Mouse (Mus musculus) embryonic facial prominence, embryonic 12.5 days (tissue): ENCODE data around the gene Gm20518. TPM values are rescaled to one million over a fixed set of nuclear protein-coding genes. Genes with fewer than 3 reads are reported as not detected.

Source experiments
- ATAC-seq: fragments of 200-750 bp; cut with Nextera tagmentation; 2 replicates; pipeline ENCODE4 v1.8.0; 2017; ENCODE audit not compliant: insufficient number of reproducible peaks, insufficient read depth, low FRiP score, low TSS enrichment
- H3K27ac ChIP-seq: fragments of 300-500 bp; sonication (generic); 2 replicates; pipeline ENCODE4 v1.5.1; 2016; ENCODE audit warnings: mild to moderate bottlenecking
- H3K27me3 ChIP-seq: fragments of 300-500 bp; sonication (generic); 2 replicates; pipeline ENCODE4 v1.6.1; 2016; ENCODE audit warnings: mild to moderate bottlenecking, moderate library complexity
- H3K36me3 ChIP-seq: fragments of 300-500 bp; sonication (generic); 2 replicates; pipeline ENCODE4 v1.6.1; 2016; ENCODE audit warnings: mild to moderate bottlenecking
- H3K4me1 ChIP-seq: fragments of 300-500 bp; sonication (generic); 2 replicates; pipeline ENCODE4 v1.6.1; 2016
- H3K4me2 ChIP-seq: fragments of 300-500 bp; sonication (generic); replicated peaks from 2 replicates; pipeline ENCODE4 v1.6.1; 2016; ENCODE audit warnings: mild to moderate bottlenecking, moderate library complexity
- H3K4me3 ChIP-seq: fragments of 300-500 bp; sonication (generic); 2 replicates; pipeline ENCODE4 v1.5.1; 2016; ENCODE audit warnings: mild to moderate bottlenecking
- H3K9ac ChIP-seq: fragments of 300-500 bp; sonication (generic); 2 replicates; pipeline ENCODE4 v1.6.1; 2016; ENCODE audit warnings: mild to moderate bottlenecking, moderate library complexity
- H3K9me3 ChIP-seq: fragments of 300-500 bp; sonication (generic); 2 replicates; pipeline ENCODE4 v1.6.1; 2016; ENCODE audit warnings: mild to moderate bottlenecking, moderate library complexity
- WGBS: fragments of 180-500 bp; shearing (Covaris S2); methylation state at CpG from one replicate; pipeline ENCODE4 v1.1.7; 2016; 5-methylcytosine and 5-hydroxymethylcytosine counted together
- polyA plus RNA-seq: library from polyadenylated mRNA; unstranded; fragments of >200 nt; fragmentation: Nextera tagmentation; extraction: Ambion mirVana; gene quantifications from 2 replicates; pipeline ENCODE4 v1.2.1, GENCODE M21; 2016

Gene Gm20518
- polyA plus RNA-seq, 1 experiment from 2014 or later: 0.19 TPM

DNA sequence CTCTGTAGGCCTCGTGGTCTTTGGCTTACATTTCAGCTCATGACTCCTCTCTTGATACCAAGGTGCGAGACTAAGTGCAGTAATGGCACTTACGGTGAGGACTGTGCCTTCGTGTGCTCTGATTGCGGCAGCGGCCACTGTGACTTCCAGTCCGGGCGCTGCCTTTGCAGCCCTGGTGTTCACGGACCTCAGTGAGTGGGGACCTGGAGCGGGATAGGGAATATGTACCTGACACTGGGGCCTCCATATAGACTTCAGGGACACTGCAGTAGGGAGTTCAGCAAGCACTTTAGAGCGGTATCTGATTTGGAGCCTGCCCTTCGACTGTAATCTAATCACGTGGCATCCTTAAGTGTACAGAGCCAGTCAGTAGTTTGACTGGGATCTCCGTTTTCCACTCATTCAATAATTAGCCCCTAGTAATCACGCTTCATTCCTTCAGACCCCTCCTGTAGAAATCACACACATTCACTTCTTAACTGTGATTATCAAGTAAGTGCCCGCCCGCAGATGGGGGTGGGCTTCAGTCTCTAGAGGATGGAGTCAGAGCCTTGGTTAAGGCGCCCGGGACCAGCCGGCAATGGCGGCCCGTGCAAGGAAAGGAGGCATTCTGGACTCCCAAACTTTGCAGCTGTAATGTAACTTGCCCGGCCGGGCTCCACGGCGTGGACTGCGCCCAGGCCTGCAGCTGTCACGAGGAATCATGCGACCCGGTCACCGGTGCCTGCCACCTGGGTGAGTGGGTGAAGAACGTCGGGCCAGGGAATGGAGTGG, 87.6 kb downstream of the Gm20518 start:
- no peak overlapping the region for H3K27ac ChIP-seq
- H3K9me3 ChIP-seq: no peaks in the 10 kb centered on the region
- peak overlapping the region; percentile 42; the same call in 1 of the 2 replicates for H3K9ac ChIP-seq
- peaks cover 59% of the 10 kb centered on the region for H3K27me3 ChIP-seq
- ATAC-seq: no peak
- WGBS: 15% methylated on average over 33 of the region's 33 CpGs
- peak overlapping the region; percentile 29 for H3K4me3 ChIP-seq
- peaks cover 18% of the 10 kb centered on the region for H3K36me3 ChIP-seq
- peak overlapping the region; percentile 50 for H3K4me2 ChIP-seq
- peaks cover 97% of the 10 kb centered on the region for H3K4me1 ChIP-seq

DNA sequence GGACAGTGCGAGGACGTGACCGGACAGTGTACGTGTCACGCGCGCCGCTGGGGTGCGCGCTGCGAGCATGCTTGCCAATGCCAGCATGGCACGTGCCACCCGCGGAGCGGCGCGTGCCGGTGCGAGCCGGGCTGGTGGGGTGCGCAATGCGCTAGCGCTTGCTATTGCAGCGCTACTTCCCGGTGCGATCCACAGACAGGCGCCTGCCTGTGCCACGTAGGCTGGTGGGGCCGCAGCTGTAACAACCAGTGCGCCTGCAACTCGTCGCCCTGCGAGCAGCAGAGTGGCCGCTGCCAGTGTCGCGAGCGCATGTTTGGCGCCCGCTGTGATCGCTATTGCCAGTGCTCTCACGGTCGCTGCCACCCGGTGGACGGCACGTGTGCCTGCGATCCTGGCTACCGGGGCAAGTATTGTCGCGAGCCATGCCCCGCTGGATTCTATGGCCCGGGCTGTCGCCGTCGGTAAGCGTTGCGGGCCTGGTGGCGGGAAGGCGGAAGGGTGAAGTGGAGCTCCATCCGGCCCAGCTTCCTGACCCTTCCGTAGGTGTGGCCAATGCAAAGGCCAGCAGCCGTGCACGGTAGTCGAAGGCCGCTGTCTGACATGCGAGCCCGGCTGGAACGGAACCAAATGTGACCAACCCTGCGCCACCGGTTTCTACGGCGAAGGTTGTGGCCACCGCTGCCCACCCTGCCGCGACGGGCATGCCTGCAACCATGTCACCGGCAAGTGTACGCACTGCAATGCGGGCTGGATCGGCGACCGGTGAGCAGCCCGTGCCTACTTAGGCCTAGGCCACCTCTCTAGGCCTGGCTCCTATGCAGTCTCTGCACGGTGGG, 88.4 kb downstream of the Gm20518 start:
- no peak overlapping the region for H3K27ac ChIP-seq
- H3K4me1 ChIP-seq: peaks cover 93% of the 10 kb centered on the region
- no peaks in the 10 kb centered on the region for H3K9me3 ChIP-seq
- ATAC-seq: no peak
- H3K36me3 ChIP-seq: peaks cover 12% of the 10 kb centered on the region
- peak overlapping the region; percentile 42; the same call in 1 of the 2 replicates for H3K9ac ChIP-seq
- 5% methylated on average over 83 of the region's 83 CpGs for WGBS
- peak overlapping the region; percentile 50 for H3K4me2 ChIP-seq
- H3K27me3 ChIP-seq: peaks cover 54% of the 10 kb centered on the region
- peak overlapping the region; percentile 29 for H3K4me3 ChIP-seq

DNA sequence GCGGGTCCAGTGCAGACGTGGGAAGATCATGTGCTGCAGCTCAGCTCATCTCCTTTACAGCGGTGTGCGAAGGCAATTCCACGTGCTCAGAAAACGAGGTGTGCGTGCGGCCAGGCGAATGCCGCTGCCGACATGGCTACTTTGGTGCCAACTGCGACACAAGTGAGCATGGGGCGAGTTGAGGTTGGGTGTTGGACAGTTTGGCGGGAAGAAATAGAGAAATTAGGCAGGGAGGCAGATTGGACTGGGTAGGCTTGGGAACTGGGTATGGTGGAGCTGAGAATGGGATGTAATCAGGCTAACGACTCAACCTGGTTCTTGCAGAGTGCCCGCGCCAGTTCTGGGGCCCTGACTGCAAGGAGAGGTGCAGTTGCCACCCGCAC, 89.0 kb downstream of the Gm20518 start:
- Histone ChIP-seq H3K4me1 (peaks cover 87% of the 10 kb centered on the region), H3K9ac (peak overlapping the region; percentile 42; the same call in 1 of the 2 replicates), H3K27me3 (peaks cover 56% of the 10 kb centered on the region), H3K36me3 (peaks cover 12% of the 10 kb centered on the region), H3K4me2 (peak overlapping the region; percentile 50), H3K27ac (no peak overlapping the region), H3K4me3 (peak overlapping the region; percentile 29), H3K9me3 (no peaks in the 10 kb centered on the region)
- 9% methylated on average over 18 of the region's 18 CpGs for WGBS
- no peak for ATAC-seq

DNA sequence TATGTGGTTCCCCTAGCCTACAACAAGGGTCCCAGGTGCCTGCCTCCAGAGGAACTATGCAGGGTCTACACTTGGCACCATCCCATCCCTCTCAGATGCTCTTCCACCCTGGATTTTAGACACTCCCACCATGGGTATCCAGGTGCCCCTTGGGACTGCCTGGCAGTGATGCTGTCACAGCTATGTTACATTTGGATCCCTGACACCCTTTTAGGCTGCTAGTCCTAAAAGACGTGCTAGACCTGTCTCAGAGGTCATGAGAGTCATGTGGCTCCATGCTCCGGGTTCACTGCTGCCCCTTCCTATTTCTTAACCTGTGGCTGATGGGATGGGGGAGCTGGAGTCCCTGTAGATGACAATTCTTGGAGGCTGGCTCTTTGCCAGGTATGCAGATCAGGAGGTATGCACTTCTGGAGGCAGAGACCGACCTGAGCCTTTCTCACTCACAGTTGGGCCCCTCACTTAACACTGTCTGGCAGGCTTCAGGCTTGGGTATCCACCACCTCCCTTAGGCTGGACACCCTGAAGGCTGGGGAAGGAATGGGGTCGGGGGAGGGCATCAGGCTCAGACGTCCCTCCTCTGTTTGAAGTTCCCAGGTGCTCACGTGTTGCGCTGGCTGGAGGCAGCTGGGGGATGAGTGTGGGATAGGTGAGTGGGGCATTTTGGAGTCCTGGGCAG, 89.6 kb downstream of the Gm20518 start:
- peaks cover 12% of the 10 kb centered on the region for H3K36me3 ChIP-seq
- peak overlapping the region; percentile 29; the same call in 1 of the 2 replicates for H3K4me3 ChIP-seq
- peaks cover 81% of the 10 kb centered on the region for H3K4me1 ChIP-seq
- WGBS: 13% methylated on average over 7 of the region's 7 CpGs
- H3K27me3 ChIP-seq: peaks cover 59% of the 10 kb centered on the region
- no peak overlapping the region for H3K27ac ChIP-seq
- no peak overlapping the region for H3K9ac ChIP-seq
- H3K9me3 ChIP-seq: no peaks in the 10 kb centered on the region
- ATAC-seq: no peak
- peak overlapping the region; percentile 50; the same call in 1 of the 2 replicates for H3K4me2 ChIP-seq

DNA sequence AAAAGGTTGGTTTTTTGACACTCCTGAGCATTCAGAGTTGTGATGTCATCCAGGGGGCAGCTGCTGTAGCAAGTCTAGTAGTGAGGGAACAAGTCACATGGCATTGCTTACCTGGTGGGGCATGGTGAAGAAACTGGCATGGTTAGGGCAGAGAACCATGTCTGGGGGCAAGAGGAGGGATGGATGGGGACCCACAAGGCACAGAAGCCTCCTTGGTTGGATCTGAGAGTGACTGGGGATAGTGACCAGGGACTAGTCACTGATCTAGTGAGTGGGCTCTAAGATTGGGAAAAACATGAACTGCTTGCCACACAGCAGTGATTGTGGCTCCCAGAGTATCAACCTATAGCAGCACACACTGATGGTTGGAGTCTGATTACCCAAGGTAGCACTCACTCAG, 91.9 kb downstream of the Gm20518 start:
- H3K9me3 ChIP-seq: no peaks in the 10 kb centered on the region
- peak overlapping the region; percentile 79; the same call in 1 of the 2 replicates for H3K4me3 ChIP-seq
- no peak overlapping the region for H3K27ac ChIP-seq
- H3K36me3 ChIP-seq: peaks cover 12% of the 10 kb centered on the region
- peaks cover 72% of the 10 kb centered on the region for H3K4me1 ChIP-seq
- ATAC-seq: no peak
- H3K9ac ChIP-seq: 0 out of 2 replicates have a peak overlapping the region, but pooled peaks have one; percentile 92
- peaks cover 42% of the 10 kb centered on the region for H3K27me3 ChIP-seq
- H3K4me2 ChIP-seq: peak overlapping the region; percentile 79

DNA sequence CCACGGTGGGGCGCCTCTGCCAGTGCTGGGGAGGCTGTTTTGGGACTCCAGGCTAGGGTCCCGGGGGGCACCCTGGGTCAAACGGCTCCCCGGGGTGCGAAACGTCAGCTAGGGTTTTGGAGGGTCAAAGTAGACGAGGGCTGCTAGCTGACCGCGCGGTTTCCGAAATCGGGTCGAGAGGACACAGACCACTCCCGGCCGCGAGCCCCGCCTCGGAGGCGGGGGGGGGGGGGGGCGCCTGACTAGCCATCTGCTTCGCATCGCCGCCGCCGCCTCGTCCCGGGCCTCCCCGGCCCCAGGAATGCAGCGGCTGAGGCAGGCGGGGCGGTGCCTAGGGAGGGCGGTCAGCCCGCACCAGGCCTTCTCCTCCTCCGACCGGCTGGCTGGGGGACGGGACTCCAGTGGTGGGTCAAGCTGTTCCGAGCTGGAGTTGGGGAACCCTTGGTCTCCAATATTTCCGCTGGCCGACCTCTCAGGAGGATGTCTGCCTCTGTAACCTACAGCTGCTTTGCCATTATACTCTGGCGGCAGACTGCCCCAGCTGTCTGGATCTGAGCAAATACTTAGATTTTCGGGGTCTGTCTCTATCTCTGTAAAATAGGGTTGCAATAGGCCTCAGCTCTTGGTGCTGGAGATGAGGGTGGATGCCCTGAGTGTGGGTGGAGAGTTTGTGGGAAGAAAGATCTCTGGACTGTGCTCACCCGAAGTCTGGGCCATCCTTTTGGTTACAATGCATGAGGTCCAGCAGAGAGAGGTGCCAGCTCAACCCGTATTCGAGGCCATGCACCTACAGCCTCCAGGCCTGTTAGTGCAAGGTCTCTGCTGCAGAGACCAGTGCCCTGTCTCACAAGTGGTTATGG, 92.9 kb downstream of the Gm20518 start:
- H3K27me3 ChIP-seq: peaks cover 40% of the 10 kb centered on the region
- peaks cover 61% of the 10 kb centered on the region for H3K4me1 ChIP-seq

DNA sequence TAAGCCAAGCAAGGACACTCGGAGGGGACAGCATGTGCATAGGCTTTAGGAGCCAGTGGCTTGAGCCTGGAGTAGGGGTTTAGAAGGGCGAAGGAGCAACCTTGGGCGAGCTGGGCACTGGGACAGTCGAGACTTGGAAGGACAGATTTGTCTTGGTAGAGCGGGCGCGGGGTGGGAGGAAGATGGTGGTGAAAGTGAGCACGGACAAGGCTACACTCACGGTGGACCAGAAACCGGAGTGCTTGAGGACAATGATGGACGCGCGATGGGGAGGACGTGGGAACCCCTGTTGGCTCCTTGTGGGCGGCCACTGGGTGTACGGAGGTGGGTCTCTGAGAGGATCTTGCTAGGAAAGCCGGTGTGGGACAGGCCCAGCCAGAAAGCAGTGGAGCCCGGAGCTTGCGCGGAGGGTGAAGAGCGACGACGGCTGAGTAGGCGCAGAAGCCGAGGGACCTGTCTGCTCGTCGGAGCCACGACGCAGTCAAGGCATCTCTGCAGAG, 93.6 kb downstream of the Gm20518 start:
- no peaks in the 10 kb centered on the region for H3K9me3 ChIP-seq
- H3K9ac ChIP-seq: peak overlapping the region; percentile 92
- peaks cover 55% of the 10 kb centered on the region for H3K4me1 ChIP-seq
- peak; percentile 12 for ATAC-seq
- WGBS: 3% methylated on average over 29 of the region's 29 CpGs
- H3K27me3 ChIP-seq: peaks cover 33% of the 10 kb centered on the region
- peak overlapping the region; percentile 79 for H3K4me3 ChIP-seq
- H3K36me3 ChIP-seq: peaks cover 20% of the 10 kb centered on the region
- peak overlapping the region; percentile 79 for H3K4me2 ChIP-seq
- peak overlapping the region; percentile 96 for H3K27ac ChIP-seq

More for the DNA sequence above, 92.9 kb downstream of the Gm20518 start:
- Histone ChIP-seq H3K4me3 (peak overlapping the region; percentile 79), H3K9me3 (no peaks in the 10 kb centered on the region), H3K4me2 (peak overlapping the region; percentile 79), H3K27ac (peak overlapping the region; percentile 96), H3K9ac (peak overlapping the region; percentile 92), H3K36me3 (peaks cover 19% of the 10 kb centered on the region)
- WGBS: 2% methylated on average over 42 of the region's 45 CpGs
- 0 out of 2 replicates have a peak, but pooled peaks have one; percentile 7 for ATAC-seq

DNA sequence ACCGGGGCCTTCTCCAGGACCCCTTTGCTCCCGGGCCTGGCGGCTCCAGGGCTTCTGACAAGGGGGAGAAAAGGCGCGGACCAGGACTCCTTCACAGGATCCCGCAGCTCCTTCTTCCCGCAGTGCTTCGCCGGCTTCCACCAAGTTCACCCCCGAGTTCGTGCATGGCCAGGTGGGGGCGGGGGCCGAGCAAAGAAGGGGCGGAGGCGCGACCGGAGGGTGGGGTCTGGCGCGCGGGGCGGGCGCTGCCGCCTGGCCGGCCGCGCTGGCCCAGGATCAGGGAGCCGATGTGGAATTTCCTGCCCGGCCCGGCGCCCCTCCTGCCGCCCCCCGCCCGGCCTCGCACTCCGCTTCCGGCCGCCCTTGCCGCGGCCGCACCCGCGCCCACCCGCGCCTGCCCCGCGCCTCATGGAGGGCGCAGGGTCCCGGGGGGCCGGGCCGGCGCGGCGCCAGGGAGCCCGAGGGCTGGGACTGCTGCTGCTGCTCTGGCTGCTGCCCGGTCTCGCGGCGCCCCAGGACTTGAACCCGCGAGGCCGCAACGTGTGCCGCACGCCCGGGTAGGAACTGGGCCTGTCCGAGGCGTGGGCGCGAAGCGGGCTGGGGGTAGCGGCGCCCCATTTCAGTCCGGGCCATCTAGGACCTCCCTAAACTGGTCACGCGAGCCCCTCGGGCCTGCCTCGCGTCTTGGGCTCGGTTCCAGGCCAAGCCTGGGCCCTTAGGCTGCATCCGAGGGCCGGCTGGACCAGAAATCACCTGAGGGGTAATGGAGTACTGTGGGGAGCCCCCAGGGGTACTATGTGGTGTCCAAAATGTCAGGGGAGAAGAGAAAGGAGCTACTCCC, 94.3 kb downstream of the Gm20518 start, which contains the start of gene Scarf2:
Scarf2 (plus strand) TSS at position 312 of the 841 bp plus-strand sequence.
- H3K9ac ChIP-seq: peak within 1 kb of the TSS; percentile 92
- H3K4me3 ChIP-seq: peak within 1 kb of the TSS; percentile 79
- H3K4me1 ChIP-seq: peaks cover 48% of the 10 kb centered on the region
- peaks cover 23% of the 10 kb centered on the region for H3K36me3 ChIP-seq
- 0 out of 2 replicates have a peak, but pooled peaks have one; percentile 36 for ATAC-seq
- H3K4me2 ChIP-seq: peak within 1 kb of the TSS; percentile 79
- H3K27ac ChIP-seq: peak within 1 kb of the TSS; percentile 96
- H3K27me3 ChIP-seq: peaks cover 26% of the 10 kb centered on the region
- H3K9me3 ChIP-seq: no peaks in the 10 kb centered on the region
- under 1% methylated on average over 72 of the region's 81 CpGs for WGBS

DNA sequence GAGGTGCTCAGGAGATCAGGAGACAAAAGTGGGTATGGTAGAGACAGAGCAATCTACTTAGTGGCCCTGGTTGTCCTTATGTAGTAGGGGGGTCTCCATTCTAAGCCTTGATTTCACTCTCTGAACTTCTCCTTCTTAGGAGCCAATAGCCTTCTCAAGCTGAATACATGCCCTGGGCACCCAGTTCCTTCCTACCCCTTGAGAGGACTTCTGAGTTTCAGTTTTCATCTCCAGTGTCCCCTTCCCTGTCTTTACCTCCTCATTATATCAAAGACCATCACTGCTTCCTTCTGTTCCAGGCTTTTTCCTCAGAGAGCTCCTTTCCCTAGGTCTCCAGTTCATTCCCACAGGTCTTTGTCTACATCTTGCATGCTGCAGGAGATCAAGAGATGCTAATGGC, 95.0 kb downstream of the Gm20518 start:
- Histone ChIP-seq H3K27me3 (peaks cover 19% of the 10 kb centered on the region), H3K9me3 (no peaks in the 10 kb centered on the region), H3K4me1 (peaks cover 41% of the 10 kb centered on the region), H3K27ac (peak overlapping the region; percentile 96), H3K4me3 (peak overlapping the region; percentile 79), H3K36me3 (peaks cover 30% of the 10 kb centered on the region), H3K9ac (peak overlapping the region; percentile 92), H3K4me2 (peak overlapping the region; percentile 79)
- ATAC-seq: no peak

DNA sequence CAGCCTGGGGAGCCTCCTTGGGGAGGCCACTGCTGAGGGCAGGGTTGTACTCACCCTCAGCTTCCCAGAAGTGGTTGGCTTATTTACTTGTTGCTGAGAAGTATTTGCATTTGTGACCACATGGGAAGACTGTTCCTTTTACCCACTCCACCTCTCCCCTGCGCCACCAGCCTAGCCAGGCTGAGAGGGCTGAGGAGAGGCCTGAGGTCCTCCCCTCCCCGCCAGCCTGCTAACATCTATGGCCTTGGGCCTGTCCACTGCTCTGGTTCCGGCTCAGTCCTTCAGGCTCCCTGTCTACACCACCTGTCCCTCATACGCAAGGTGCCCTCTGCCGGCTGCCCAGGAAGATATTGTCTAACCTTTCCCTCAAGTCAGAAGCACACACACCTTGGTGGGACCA, 95.8 kb downstream of the Gm20518 start:
- peaks cover 15% of the 10 kb centered on the region for H3K27me3 ChIP-seq
- peaks cover 36% of the 10 kb centered on the region for H3K36me3 ChIP-seq
- no peak overlapping the region for H3K27ac ChIP-seq
- H3K9ac ChIP-seq: no peak overlapping the region
- peaks cover 32% of the 10 kb centered on the region for H3K4me1 ChIP-seq
- no peak for ATAC-seq
- H3K4me3 ChIP-seq: no peak overlapping the region
- 53% methylated on average over 5 of the region's 5 CpGs for WGBS
- H3K4me2 ChIP-seq: no peak overlapping the region
- H3K9me3 ChIP-seq: no peaks in the 10 kb centered on the region
